In genomic region chr14:111675211-111676165, GRCm38 (mm10) we compare ENCODE assay signal across 9 mouse cellular contexts. TPM values are rescaled to one million over a fixed set of nuclear protein-coding genes. Genes with fewer than 3 reads are reported as not detected.
DNase-seq lines count a peak whose midpoint lies in the region; ATAC-seq and TF ChIP-seq lines count a peak whose summit lies in the region.
"Had no signal": no experiment of that assay in that cellular context is flagged by ENCODE, and none has a peak within 500 bp of the region (broad histone marks: within the 10 kb centered on the region; RNA-seq: fewer than 3 reads in every experiment).

No protein-coding gene starts in this region.

- WGBS in lung, adult 2 months, result under 1% methylated on average over 86 of the region's 94 CpGs
- WGBS in forebrain, postnatal 0 days, result 1% methylated on average over 85 of the region's 94 CpGs
- under 1% methylated on average over 83 of the region's 94 CpGs for WGBS in intestine, postnatal 0 days
- 2% methylated on average over 76 of the region's 94 CpGs for WGBS in liver, adult 2 months

- H3K9ac ChIP-seq in forebrain, postnatal 0 days, result peak overlapping the region; percentile 94
- peak overlapping the region; percentile 40; the same call in 1 of the 2 replicates for H3K9ac ChIP-seq in intestine, postnatal 0 days (ENCODE audit: low read depth, low read length)
- H3K9ac ChIP-seq in liver, adult 2 months (ENCODE audit: low read depth, low read length), result peak overlapping the region; percentile 17; the same call in 1 of the 2 replicates

- H3K27ac ChIP-seq in forebrain, postnatal 0 days (ENCODE audit: low read depth, low read length), result peak overlapping the region; percentile 97
- no peak overlapping the region for H3K27ac ChIP-seq in intestine, postnatal 0 days (ENCODE audit: low read depth, low read length)
- no peak overlapping the region for H3K27ac ChIP-seq in liver, adult 2 months (replicated peaks; ENCODE audit: insufficient read depth, low read depth, low read length)

- H3K36me3 ChIP-seq in forebrain, postnatal 0 days (ENCODE audit: insufficient read depth), result no peaks in the 10 kb centered on the region
- no peaks in the 10 kb centered on the region for H3K36me3 ChIP-seq in intestine, postnatal 0 days (ENCODE audit: control insufficient read depth, insufficient read depth)
- no peaks in the 10 kb centered on the region for H3K36me3 ChIP-seq in liver, adult 2 months (ENCODE audit: control insufficient read depth, insufficient read depth, low read length)

- peaks cover 3% of the 10 kb centered on the region; the same call in 1 of the 2 replicates for H3K4me1 ChIP-seq in lung, adult 2 months (ENCODE audit: control insufficient read depth, insufficient read depth, low read length)
- 0 out of 2 replicates have a peak, but pooled peaks cover 4% of the 10 kb centered on the region for H3K4me1 ChIP-seq in forebrain, postnatal 0 days (ENCODE audit: insufficient read depth)
- no peaks in the 10 kb centered on the region for H3K4me1 ChIP-seq in intestine, postnatal 0 days (replicated peaks; ENCODE audit: control insufficient read depth, insufficient read depth, low read length)
- peaks cover 8% of the 10 kb centered on the region for H3K4me1 ChIP-seq in liver, adult 2 months (ENCODE audit: control insufficient read depth, insufficient read depth, low read length)

- peak overlapping the region; percentile 7 for H3K4me3 ChIP-seq in lung, adult 2 months (replicated peaks; ENCODE audit: extremely low read depth, low read depth, low read length)
- H3K4me3 ChIP-seq in forebrain, postnatal 0 days (ENCODE audit: low read depth, low read length), result peak overlapping the region; percentile 90
- peak overlapping the region; percentile 68 for H3K4me3 ChIP-seq in intestine, postnatal 0 days (ENCODE audit: low read depth, low read length)
- peak overlapping the region; percentile 62; the same call in 1 of the 2 replicates for H3K4me3 ChIP-seq in liver, adult 2 months (ENCODE audit: insufficient read depth, low read depth, low read length)
- H3K4me3 ChIP-seq: myocyte had no signal

- TF ChIP-seq CTCF in lung, adult 2 months (IDR thresholded peaks at IDR 0.05; ENCODE audit: insufficient read depth, low read length), result no peak
- TF ChIP-seq CTCF in forebrain, postnatal 0 days (IDR thresholded peaks at IDR 0.05; ENCODE audit: low read depth), result no peak
- TF ChIP-seq CTCF in intestine, postnatal 0 days (IDR thresholded peaks at IDR 0.05; ENCODE audit: low read depth), result no peak
- no peak for TF ChIP-seq CTCF in liver, adult 2 months (IDR thresholded peaks at IDR 0.05; ENCODE audit: low read depth, low read length)

- no peaks in the 10 kb centered on the region for H3K9me3 ChIP-seq in forebrain, postnatal 0 days (ENCODE audit: low read length)
- no peaks in the 10 kb centered on the region for H3K9me3 ChIP-seq in intestine, postnatal 0 days (ENCODE audit: control insufficient read depth)

- H3K4me2 ChIP-seq in forebrain, postnatal 0 days (ENCODE audit: low read depth), result peak overlapping the region; percentile 62
- H3K4me2 ChIP-seq in intestine, postnatal 0 days (replicated peaks; ENCODE audit: low read depth), result peak overlapping the region; percentile 99

- ATAC-seq in forebrain, postnatal 0 days, result peak; percentile 68
- ATAC-seq in intestine, postnatal 0 days, result peak; percentile 55
- ATAC-seq in erythroblast, adult 5-6 weeks (replicated peaks; ENCODE audit: low FRiP score, poor library complexity, severe bottlenecking), result no peak

- TF ChIP-seq POLR2A in lung, adult 2 months (IDR thresholded peaks at IDR 0.05; ENCODE audit: borderline replicate concordance, extremely low read depth, low read depth, low read length), result no peak
- no peak for TF ChIP-seq POLR2A in liver, adult 2 months (IDR thresholded peaks at IDR 0.05; ENCODE audit: extremely low read depth, insufficient read depth, low read length)

- H3K27me3 ChIP-seq in forebrain, postnatal 0 days (ENCODE audit: insufficient read depth, low read length), result no peaks in the 10 kb centered on the region
- peaks cover 42% of the 10 kb centered on the region for H3K27me3 ChIP-seq in intestine, postnatal 0 days (replicated peaks; ENCODE audit: control insufficient read depth, insufficient read depth, low read length)
- H3K27me3 ChIP-seq in liver, adult 2 months (ENCODE audit: control insufficient read depth, insufficient read depth, low read length), result peaks cover 17% of the 10 kb centered on the region

- no peak for DNase-seq in lung, adult 2 months
- no peak for DNase-seq in lung, postnatal 10 days
- peak; percentile 54 for DNase-seq in cerebellum, adult 8-10 months
- peak; percentile 70 for DNase-seq in forebrain, postnatal 0 days
- no peak for DNase-seq in liver, adult 2 months (ENCODE audit: extremely low read depth, low read depth, low spot score)
- peak; percentile 76 to 79 for DNase-seq in right cerebral cortex, postnatal 10 days (ENCODE audit: low spot score in 2 of 2)

- no peaks in the 10 kb centered on the region for H3K79me2 ChIP-seq in liver, adult 2 months (ENCODE audit: control insufficient read depth, insufficient read depth, low read length)

RNA-seq across cellular contexts. Expression of gene Slitrk5, which starts 0.6 kb away (rescaled TPM):
- polyA plus RNA-seq in lung, adult 2 months (2012; rRNA removed), result 0.02 TPM in 1 of 2 replicates, not detected in the other
- 42.6 and 43.6 TPM in 2 replicates for total RNA-seq in forebrain, postnatal 0 days (2014; rRNA removed)
- polyA plus RNA-seq in forebrain, postnatal 0 days (2015; fragmentation: Nextera tagmentation; extraction: Ambion mirVana), result 21.8 and 27.3 TPM in 2 replicates
- polyA plus RNA-seq in intestine, postnatal 0 days (2015; fragmentation: Nextera tagmentation; extraction: Ambion mirVana), result 1.1 TPM in 2 replicates
- not detected in 2 replicates for total RNA-seq in liver, adult 2 months (2014; rRNA removed)
- not detected in 2 replicates for polyA plus RNA-seq in liver, adult 2 months (2012; rRNA removed)
- total RNA-seq in erythroblast, adult 5-6 weeks (2015; ENCODE audit: low replicate concordance), result not detected in 2 replicates
- not detected in 2 replicates for total RNA-seq in erythroblast, adult 5-6 weeks (2017; ENCODE audit: low replicate concordance)

Comparison
In these comparisons a context has a peak if more than half of its experiments do, and no peak if none do; other contexts are left out.
1. DNase-seq: peak in cerebellum, adult 8-10 months (single experiment), forebrain, postnatal 0 days (single experiment) and right cerebral cortex, postnatal 10 days (2 of 2); none in lung, adult 2 months (single experiment), lung, postnatal 10 days (single experiment) and liver, adult 2 months (single experiment).
2. H3K4me3 ChIP-seq: peak in every context shown above with its lines; median percentile 90 in forebrain, postnatal 0 days; 68 in intestine, postnatal 0 days; 62 in liver, adult 2 months; 7 in lung, adult 2 months.
3. H3K9ac ChIP-seq: peak in every context shown above with its lines; median percentile 94 in forebrain, postnatal 0 days; 40 in intestine, postnatal 0 days; 17 in liver, adult 2 months.
4. RNA of gene Slitrk5, which starts 0.6 kb away (polyA plus RNA-seq): 21.8 to 27.3 TPM in forebrain, postnatal 0 days; 1.1 TPM in intestine, postnatal 0 days, 0.02 TPM in lung, adult 2 months and not detected in liver, adult 2 months; every median in the first group is over 10 times any median in the second.